In the genomic region with DNA sequence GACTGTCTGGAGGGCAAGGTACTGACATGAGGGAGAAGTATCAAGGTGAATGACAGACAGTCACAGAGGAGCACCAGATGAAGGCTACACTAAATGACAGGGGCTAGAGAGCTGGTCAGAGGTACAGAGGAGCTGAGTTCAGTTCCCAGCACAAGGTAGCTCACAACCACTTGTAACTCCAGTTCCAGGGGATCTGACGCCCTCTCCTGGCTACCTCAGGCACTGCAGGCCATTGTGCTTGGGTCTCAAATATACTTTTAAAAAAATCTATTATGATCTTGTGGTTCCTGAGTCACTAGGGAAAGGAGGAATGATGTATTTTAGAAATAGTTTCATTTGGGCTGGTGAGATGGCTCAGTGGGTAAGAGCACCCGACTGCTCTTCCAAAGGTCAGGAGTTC, we compare ENCODE assay signal across 19 mouse cellular contexts.
DNase-seq lines count a peak whose midpoint lies in the region; ATAC-seq and TF ChIP-seq lines count a peak whose summit lies in the region.
"Had no signal": no experiment of that assay in that cellular context is flagged by ENCODE, and none has a peak within 500 bp of the region (broad histone marks: within the 10 kb centered on the region; RNA-seq: fewer than 3 reads in every experiment).

No protein-coding gene starts in this region.

- no peaks in the 10 kb centered on the region for H3K27me3 ChIP-seq in cerebellum, adult 2 months (ENCODE audit: control insufficient read depth, insufficient read depth, low read length)
- H3K27me3 ChIP-seq in testis, adult 2 months (ENCODE audit: control insufficient read depth, insufficient read depth, low read length): no peaks in the 10 kb centered on the region
- no peaks in the 10 kb centered on the region for H3K27me3 ChIP-seq in forebrain, embryonic 15.5 days
- H3K27me3 ChIP-seq: heart, embryonic 13.5 days; intestine, embryonic 15.5 days had no signal

- 97% methylated on average over 2 of the region's 2 CpGs for WGBS in cerebellum, adult 2 months
- WGBS in forebrain, embryonic 15.5 days: 90% methylated on average over 2 of the region's 2 CpGs

- no peak overlapping the region for H3K4me2 ChIP-seq in forebrain, embryonic 15.5 days (replicated peaks)
- H3K4me2 ChIP-seq: heart, embryonic 13.5 days; intestine, embryonic 15.5 days had no signal

- no peak overlapping the region for H3K27ac ChIP-seq in cerebellum, adult 2 months (ENCODE audit: insufficient read depth, low read length)
- no peak overlapping the region for H3K27ac ChIP-seq in layer of hippocampus, adult 2 months
- H3K27ac ChIP-seq in testis, adult 2 months (ENCODE audit: control insufficient read depth, insufficient read depth, low read depth, low read length): no peak overlapping the region
- H3K27ac ChIP-seq in forebrain, embryonic 15.5 days (replicated peaks): no peak overlapping the region
- H3K27ac ChIP-seq: embryonic facial prominence, embryonic 10.5 days; hindbrain, embryonic 10.5 days; intestine, embryonic 15.5 days; limb, embryonic 10.5 days had no signal

- DNase-seq in cerebellum, adult 2 months: no peak
- DNase-seq in cerebellum, postnatal 25 days: no peak
- no peak for DNase-seq in layer of hippocampus, adult 2 months (ENCODE audit: low spot score in 2 of 2)
- DNase-seq in layer of hippocampus, adult 8-10 months (ENCODE audit: low spot score in 2 of 2): no peak
- no peak for DNase-seq in testis, postnatal 10 days (ENCODE audit: low spot score)
- no peak for DNase-seq in gastrocnemius, postnatal 25 days
- DNase-seq: adrenal gland, postnatal 25 days; kidney, postnatal 36 days; lung, adult 18-20 months; midbrain, embryonic 14.5 days; right cerebral cortex, postnatal 25 days had no signal

- H3K9me3 ChIP-seq in forebrain, embryonic 15.5 days: no peaks in the 10 kb centered on the region; the same call in 1 of the 2 replicates
- H3K9me3 ChIP-seq: intestine, embryonic 15.5 days; limb, embryonic 10.5 days had no signal

- H3K4me3 ChIP-seq in cerebellum, adult 2 months (replicated peaks; ENCODE audit: insufficient read depth, low read depth, low read length): no peak overlapping the region
- H3K4me3 ChIP-seq in layer of hippocampus, adult 2 months: no peak overlapping the region
- no peak overlapping the region for H3K4me3 ChIP-seq in testis, adult 2 months (ENCODE audit: control insufficient read depth, low read depth, low read length)
- no peak overlapping the region for H3K4me3 ChIP-seq in forebrain, embryonic 15.5 days
- H3K4me3 ChIP-seq: embryonic facial prominence, embryonic 10.5 days; erythroblast, embryonic 14.5 days; heart, embryonic 13.5 days; hindbrain, embryonic 10.5 days; intestine, embryonic 15.5 days; limb, embryonic 10.5 days had no signal

- H3K36me3 ChIP-seq in testis, adult 2 months (ENCODE audit: control insufficient read depth, insufficient read depth, low read length): no peaks in the 10 kb centered on the region
- peaks cover 25% of the 10 kb centered on the region for H3K36me3 ChIP-seq in forebrain, embryonic 15.5 days
- H3K36me3 ChIP-seq: intestine, embryonic 15.5 days had no signal

- ATAC-seq in forebrain, embryonic 15.5 days (replicated peaks): no peak
- ATAC-seq: intestine, embryonic 15.5 days had no signal

- H3K4me1 ChIP-seq in cerebellum, adult 2 months (ENCODE audit: control insufficient read depth, insufficient read depth, low read length): no peaks in the 10 kb centered on the region
- no peaks in the 10 kb centered on the region for H3K4me1 ChIP-seq in testis, adult 2 months (ENCODE audit: control insufficient read depth, insufficient read depth, low read length)
- no peaks in the 10 kb centered on the region for H3K4me1 ChIP-seq in forebrain, embryonic 15.5 days
- H3K4me1 ChIP-seq: embryonic facial prominence, embryonic 10.5 days; hindbrain, embryonic 10.5 days; intestine, embryonic 15.5 days; limb, embryonic 10.5 days had no signal

- peak; percentile 32; the same call in 1 of the 2 replicates for TF ChIP-seq CTCF in cerebellum, adult 2 months (IDR thresholded peaks at IDR 0.05; ENCODE audit: borderline replicate concordance, insufficient read depth, low read depth, low read length)
- peak; percentile 66 for TF ChIP-seq CTCF in layer of hippocampus, adult 2 months (conservative IDR thresholded peaks at IDR 0.05)
- peak; percentile 67; the same call in 1 of the 2 replicates for TF ChIP-seq CTCF in testis, adult 2 months (IDR thresholded peaks at IDR 0.05; ENCODE audit: control insufficient read depth, insufficient read depth, insufficient replicate concordance, low read depth, low read length)

- TF ChIP-seq POLR2A in cerebellum, adult 2 months (IDR thresholded peaks at IDR 0.05; ENCODE audit: borderline replicate concordance, insufficient read depth, low read length): no peak
- TF ChIP-seq POLR2A in testis, adult 2 months (IDR thresholded peaks at IDR 0.05; ENCODE audit: control insufficient read depth, low read depth, low read length): no peak

- no peak overlapping the region for H3K9ac ChIP-seq in forebrain, embryonic 15.5 days (replicated peaks)
- H3K9ac ChIP-seq: heart, embryonic 13.5 days; intestine, embryonic 15.5 days had no signal
